ENCODE assay signal across 8 mouse cellular contexts in the genomic region with DNA sequence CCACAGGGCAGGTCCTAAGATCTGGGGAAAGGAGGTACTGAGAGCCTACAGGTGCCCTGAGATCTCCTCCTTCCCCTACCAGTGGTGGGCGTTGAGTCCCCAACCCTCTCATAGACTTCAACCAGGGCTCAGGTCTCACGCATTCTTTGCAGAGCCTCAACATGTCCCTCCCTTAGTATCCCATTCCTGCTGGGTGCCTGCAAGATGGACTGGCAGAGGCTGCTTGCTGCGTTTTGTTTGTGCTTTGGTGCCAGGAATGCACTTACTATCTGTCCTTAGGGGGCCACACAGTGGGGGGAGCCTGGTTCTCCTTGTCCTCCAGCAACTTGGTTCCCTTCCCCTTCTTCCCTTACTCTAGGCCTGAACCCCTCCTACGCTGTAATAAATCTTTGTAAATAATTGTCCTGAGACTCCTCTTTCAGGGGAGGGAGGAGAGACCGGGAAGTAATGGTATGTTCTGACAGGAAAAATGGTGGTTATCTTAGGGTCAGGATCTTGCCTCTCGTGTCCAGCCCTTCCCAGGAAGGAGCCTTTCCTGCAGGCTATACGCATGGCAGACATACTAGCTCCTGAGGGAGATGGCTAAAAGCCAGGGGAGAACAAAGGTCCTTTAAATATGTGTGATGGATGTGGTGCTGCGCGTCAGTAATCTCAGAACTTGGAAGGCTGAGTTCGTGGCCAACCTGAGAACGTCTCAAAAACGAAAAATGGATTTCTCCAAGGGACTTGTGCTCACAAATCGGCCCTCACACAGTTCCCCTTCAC. TPM values are rescaled to one million over a fixed set of nuclear protein-coding genes. Genes with fewer than 3 reads are reported as not detected.
A peak's percentile ranks its signal among the peaks of the same experiment; 100 is the strongest.
DNase-seq lines count a peak whose midpoint lies in the region; ATAC-seq and TF ChIP-seq lines count a peak whose summit lies in the region.

No protein-coding gene starts in this region.

- peak; percentile 22 for DNase-seq in thymus, postnatal 0 days (ENCODE audit: low spot score)
- DNase-seq in thymus, postnatal 25 days = no peak
- DNase-seq in forebrain, postnatal 0 days = no peak
- DNase-seq in adrenal gland, adult 2 months = no peak
- DNase-seq in urinary bladder, postnatal 4 days (ENCODE audit: low spot score in 2 of 2) = no peak
- DNase-seq in left cerebral cortex, postnatal 25 days (ENCODE audit: low spot score in 2 of 2) = no peak

- peak overlapping the region; percentile 86 for H3K27ac ChIP-seq in forebrain, postnatal 0 days (ENCODE audit: low read depth, low read length)
- H3K27ac ChIP-seq in liver, embryonic 12.5 days = peak overlapping the region; percentile 61
- peak overlapping the region; percentile 91 for H3K27ac ChIP-seq in stomach, embryonic 14.5 days (ENCODE audit: low read length)

- no peak; the same call in 1 of the 2 replicates for ATAC-seq in forebrain, postnatal 0 days
- ATAC-seq in liver, embryonic 12.5 days = peak; percentile 6; the same call in 1 of the 2 replicates
- no peak; the same call in none of the 2 replicates for ATAC-seq in stomach, embryonic 14.5 days (ENCODE audit: insufficient number of reproducible peaks, insufficient read depth, low FRiP score, low read depth)

- no peaks in the 10 kb centered on the region for H3K27me3 ChIP-seq in forebrain, postnatal 0 days (ENCODE audit: insufficient read depth, low read length)
- H3K27me3 ChIP-seq in liver, embryonic 12.5 days (replicated peaks) = peaks cover 28% of the 10 kb centered on the region
- no peaks in the 10 kb centered on the region for H3K27me3 ChIP-seq in stomach, embryonic 14.5 days (ENCODE audit: control insufficient read depth, insufficient read depth, low read length)

- H3K9me3 ChIP-seq in forebrain, postnatal 0 days (ENCODE audit: low read length) = no peaks in the 10 kb centered on the region
- H3K9me3 ChIP-seq in liver, embryonic 12.5 days (replicated peaks) = no peaks in the 10 kb centered on the region
- no peaks in the 10 kb centered on the region for H3K9me3 ChIP-seq in stomach, embryonic 14.5 days (ENCODE audit: control insufficient read depth, low read depth, low read length)

- H3K4me3 ChIP-seq in forebrain, postnatal 0 days (ENCODE audit: low read depth, low read length) = peak overlapping the region; percentile 62
- peak overlapping the region; percentile 78 for H3K4me3 ChIP-seq in liver, embryonic 12.5 days
- H3K4me3 ChIP-seq in stomach, embryonic 14.5 days (ENCODE audit: low read depth, low read length) = peak overlapping the region; percentile 58

- peaks cover 15% of the 10 kb centered on the region; the same call in 1 of the 2 replicates for H3K4me1 ChIP-seq in forebrain, postnatal 0 days (ENCODE audit: insufficient read depth)
- H3K4me1 ChIP-seq in liver, embryonic 12.5 days = peaks cover 60% of the 10 kb centered on the region
- peaks cover 29% of the 10 kb centered on the region for H3K4me1 ChIP-seq in stomach, embryonic 14.5 days (ENCODE audit: control insufficient read depth, insufficient read depth, low read length)

- TF ChIP-seq CTCF in forebrain, postnatal 0 days (IDR thresholded peaks at IDR 0.05; ENCODE audit: low read depth) = no peak

- peak overlapping the region; percentile 77 for H3K4me2 ChIP-seq in forebrain, postnatal 0 days (ENCODE audit: low read depth)
- peak overlapping the region; percentile 77 for H3K4me2 ChIP-seq in liver, embryonic 12.5 days
- peak overlapping the region; percentile 71 for H3K4me2 ChIP-seq in stomach, embryonic 14.5 days (replicated peaks; ENCODE audit: low read depth, low read length)

- intact Hi-C loops in left cerebral cortex, postnatal 25 days (cut with DNase I) = no loop called here

- 10% methylated on average over 13 of the region's 13 CpGs for WGBS in forebrain, postnatal 0 days
- 14% methylated on average over 13 of the region's 13 CpGs for WGBS in liver, embryonic 12.5 days (ENCODE audit: insufficient replicate concordance)
- WGBS in stomach, embryonic 14.5 days = 8% methylated on average over 13 of the region's 13 CpGs

- H3K36me3 ChIP-seq in forebrain, postnatal 0 days (ENCODE audit: insufficient read depth) = no peaks in the 10 kb centered on the region
- no peaks in the 10 kb centered on the region for H3K36me3 ChIP-seq in liver, embryonic 12.5 days
- H3K36me3 ChIP-seq in stomach, embryonic 14.5 days (ENCODE audit: control insufficient read depth, insufficient read depth, low read length) = no peaks in the 10 kb centered on the region

- H3K9ac ChIP-seq in forebrain, postnatal 0 days = peak overlapping the region; percentile 45
- H3K9ac ChIP-seq in liver, embryonic 12.5 days = peak overlapping the region; percentile 78
- H3K9ac ChIP-seq in stomach, embryonic 14.5 days (replicated peaks; ENCODE audit: low read depth, low read length) = peak overlapping the region; percentile 18; the same call in 1 of the 2 replicates

RNA-seq across cellular contexts. Expression of a gene that starts 0.6 kb away (rescaled TPM):
- polyA plus RNA-seq in thymus, postnatal 0 days (2015; fragmentation: Nextera tagmentation; extraction: Ambion mirVana) = 49.5 and 51.8 TPM in 2 replicates
- total RNA-seq in forebrain, postnatal 0 days (2014; rRNA removed) = 36.2 and 39.4 TPM in 2 replicates
- polyA plus RNA-seq in forebrain, postnatal 0 days (2015; fragmentation: Nextera tagmentation; extraction: Ambion mirVana) = 31.6 and 32.2 TPM in 2 replicates
- 18.0 and 18.9 TPM in 2 replicates for polyA plus RNA-seq in liver, embryonic 12.5 days (2016; fragmentation: Nextera tagmentation; extraction: Ambion mirVana)
- 42.6 and 43.7 TPM in 2 replicates for polyA plus RNA-seq in stomach, embryonic 14.5 days (2014; fragmentation: Nextera tagmentation; extraction: Ambion mirVana)
- total RNA-seq in adrenal gland, adult 2 months (2021) = 10 to 100 TPM; 20.8 to 23.5 TPM
- polyA plus RNA-seq in adrenal gland, adult 2 months (2012; rRNA removed) = 65.3 and 67.8 TPM in 2 replicates
- total RNA-seq in left cerebral cortex, postnatal 25 days (2021) = 10 to 100 TPM; 34.1 to 36.8 TPM

RNA-seq across cellular contexts. Expression of a gene that starts 9.4 kb away (rescaled TPM):
- 2.7 and 3.1 TPM in 2 replicates for polyA plus RNA-seq in thymus, postnatal 0 days (2015; fragmentation: Nextera tagmentation; extraction: Ambion mirVana)
- 19.4 and 32.5 TPM in 2 replicates for total RNA-seq in forebrain, postnatal 0 days (2014; rRNA removed)
- 91.4 and 121 TPM in 2 replicates for polyA plus RNA-seq in forebrain, postnatal 0 days (2015; fragmentation: Nextera tagmentation; extraction: Ambion mirVana)
- polyA plus RNA-seq in liver, embryonic 12.5 days (2016; fragmentation: Nextera tagmentation; extraction: Ambion mirVana) = 0.10 TPM in 1 of 2 replicates, not detected in the other
- 8.7 and 10.7 TPM in 2 replicates for polyA plus RNA-seq in stomach, embryonic 14.5 days (2014; fragmentation: Nextera tagmentation; extraction: Ambion mirVana)
- under 1 TPM; 0.17 to 0.55 TPM for total RNA-seq in adrenal gland, adult 2 months (2021)
- polyA plus RNA-seq in adrenal gland, adult 2 months (2012; rRNA removed) = 0.22 and 0.37 TPM in 2 replicates
- 100 to 1,000 TPM; 141 to 380 TPM for total RNA-seq in left cerebral cortex, postnatal 25 days (2021)

RNA-seq across cellular contexts. Expression of a gene that starts 26.0 kb away (rescaled TPM):
- 0.22 TPM in 1 of 2 replicates, not detected in the other for polyA plus RNA-seq in thymus, postnatal 0 days (2015; fragmentation: Nextera tagmentation; extraction: Ambion mirVana)
- total RNA-seq in forebrain, postnatal 0 days (2014; rRNA removed) = 0.23 TPM in 1 of 2 replicates, not detected in the other
- polyA plus RNA-seq in forebrain, postnatal 0 days (2015; fragmentation: Nextera tagmentation; extraction: Ambion mirVana) = not detected in 2 replicates
- not detected in 2 replicates for polyA plus RNA-seq in liver, embryonic 12.5 days (2016; fragmentation: Nextera tagmentation; extraction: Ambion mirVana)
- 0.27 and 0.36 TPM in 2 replicates for polyA plus RNA-seq in stomach, embryonic 14.5 days (2014; fragmentation: Nextera tagmentation; extraction: Ambion mirVana)
- total RNA-seq in adrenal gland, adult 2 months (2021) = under 1 TPM; 0.31 to 0.32 TPM
- 0.46 and 0.54 TPM in 2 replicates for polyA plus RNA-seq in adrenal gland, adult 2 months (2012; rRNA removed)
- total RNA-seq in left cerebral cortex, postnatal 25 days (2021) = 10 to 100 TPM in 1 of 2 experiments, 1 to 10 TPM in 1; 9.3 to 11.6 TPM

RNA-seq across cellular contexts. Expression of a gene that starts 28.1 kb away (rescaled TPM):
- polyA plus RNA-seq in thymus, postnatal 0 days (2015; fragmentation: Nextera tagmentation; extraction: Ambion mirVana) = not detected in 2 replicates
- 133 and 140 TPM in 2 replicates for total RNA-seq in forebrain, postnatal 0 days (2014; rRNA removed)
- 74.9 and 77.3 TPM in 2 replicates for polyA plus RNA-seq in forebrain, postnatal 0 days (2015; fragmentation: Nextera tagmentation; extraction: Ambion mirVana)
- polyA plus RNA-seq in liver, embryonic 12.5 days (2016; fragmentation: Nextera tagmentation; extraction: Ambion mirVana) = not detected in 2 replicates
- polyA plus RNA-seq in stomach, embryonic 14.5 days (2014; fragmentation: Nextera tagmentation; extraction: Ambion mirVana) = not detected in 2 replicates
- total RNA-seq in adrenal gland, adult 2 months (2021) = not detected
- polyA plus RNA-seq in adrenal gland, adult 2 months (2012; rRNA removed) = not detected in 2 replicates
- total RNA-seq in left cerebral cortex, postnatal 25 days (2021) = 10 to 100 TPM; 57.3 to 64.3 TPM

RNA-seq across cellular contexts. Expression of a gene that starts 28.7 kb away (rescaled TPM):
- polyA plus RNA-seq in thymus, postnatal 0 days (2015; fragmentation: Nextera tagmentation; extraction: Ambion mirVana) = 0.94 and 1.0 TPM in 2 replicates
- 1.0 and 1.8 TPM in 2 replicates for total RNA-seq in forebrain, postnatal 0 days (2014; rRNA removed)
- 1.7 and 3.5 TPM in 2 replicates for polyA plus RNA-seq in forebrain, postnatal 0 days (2015; fragmentation: Nextera tagmentation; extraction: Ambion mirVana)
- polyA plus RNA-seq in liver, embryonic 12.5 days (2016; fragmentation: Nextera tagmentation; extraction: Ambion mirVana) = 0.23 TPM in 1 of 2 replicates, not detected in the other
- not detected in 2 replicates for polyA plus RNA-seq in stomach, embryonic 14.5 days (2014; fragmentation: Nextera tagmentation; extraction: Ambion mirVana)
- total RNA-seq in adrenal gland, adult 2 months (2021) = 100 to 1,000 TPM; 314 to 601 TPM
- polyA plus RNA-seq in adrenal gland, adult 2 months (2012; rRNA removed) = 379 and 598 TPM in 2 replicates
- under 1 TPM; 0.39 to 0.73 TPM for total RNA-seq in left cerebral cortex, postnatal 25 days (2021)

Comparison
In these comparisons a context has a peak if more than half of its experiments do, and no peak if none do; other contexts are left out.
1. H3K9ac ChIP-seq: peak in every context shown above with its lines; median percentile 78 in liver, embryonic 12.5 days; 45 in forebrain, postnatal 0 days; 18 in stomach, embryonic 14.5 days.